Mouse (Mus musculus) megakaryocyte progenitor cell, adult 5-6 weeks (primary cell): ENCODE results near the gene Btbd16. TPM values are rescaled to one million over a fixed set of nuclear protein-coding genes. Genes with fewer than 3 reads are reported as not detected.

Experiments used
- ATAC-seq: replicated peaks from 2 replicates; pipeline ENCODE4 v1.8.0; 2016; ENCODE audit warnings: mild to moderate bottlenecking, moderate TSS enrichment, inconsistent platforms; ENCODE audit not compliant: poor library complexity
- total RNA-seq, 2 experiments: library from RNA; stranded (forward) in 1 of 2; stranded (reverse) in 1 of 2; fragments of 157-497, 149-512 nt in 1 of 2; fragments of 200-1000 nt in 1 of 2; gene quantifications; 2 replicates each; pipeline versions ENCODE4 v1.2.3 to v1.2.4; 2015 to 2017

Gene Btbd16
- total RNA-seq, 2 experiments from 2014 or later = 0.52 to 0.87 TPM

- ATAC-seq = no peak
Observed at GRCm38 (mm10) chr7:130855681-130856080, 81.8 kb downstream of the Btbd16 start.

GRCm38 (mm10) chr7:130857973-130858372 lies 84.1 kb downstream of the Btbd16 start:
- peak; percentile 93 for ATAC-seq

GRCm38 (mm10) chr7:130859926-130860325 lies 86.1 kb downstream of the Btbd16 start:
- ATAC-seq = no peak

- no peak for ATAC-seq
Observed at GRCm38 (mm10) chr7:130860721-130861142, 86.9 kb downstream of the Btbd16 start.

- no peak for ATAC-seq
Observed at GRCm38 (mm10) chr7:130862501-130862900, 88.6 kb downstream of the Btbd16 start.

- no peak for ATAC-seq
Observed at GRCm38 (mm10) chr7:130864711-130865110, 90.8 kb downstream of the Btbd16 start.

- peak; percentile 98 for ATAC-seq
Observed at GRCm38 (mm10) chr7:130865613-130866591, 92.0 kb downstream of the Btbd16 start, which contains the start of gene Plekha1. Gene Plekha1, plus strand, starts transcription at chr7:130865756.

GRCm38 (mm10) chr7:130866640-130867039 lies 92.8 kb downstream of the Btbd16 start:
- no peak for ATAC-seq

- no peak for ATAC-seq
Observed at GRCm38 (mm10) chr7:130867256-130867655, 93.4 kb downstream of the Btbd16 start.

Other genes with a start within 250 kb of the Btbd16 start
- gene Nsmce4a, start 201.0 kb upstream of the Btbd16 start, total RNA-seq (2015) = 225 and 235 TPM in 2 replicates
- gene Nsmce4a, start 201.0 kb upstream of the Btbd16 start, total RNA-seq (2017) = 150 and 207 TPM in 2 replicates
- 7.4 and 10.5 TPM in 2 replicates for gene Tacc2, start 196.6 kb upstream of the Btbd16 start, total RNA-seq (2015)
- 2.2 and 6.9 TPM in 2 replicates for gene Tacc2, start 196.6 kb upstream of the Btbd16 start, total RNA-seq (2017)
- 12.4 and 14.0 TPM in 2 replicates for gene Plekha1, start 91.7 kb downstream of the Btbd16 start, total RNA-seq (2015)
- 19.3 and 23.3 TPM in 2 replicates for gene Plekha1, start 91.7 kb downstream of the Btbd16 start, total RNA-seq (2017)
- not detected in 2 replicates for gene Htra1, start 162.0 kb downstream of the Btbd16 start, total RNA-seq (2015)
- gene Htra1, start 162.0 kb downstream of the Btbd16 start, total RNA-seq (2017) = 0.29 TPM in 1 of 2 replicates, not detected in the other